Mouse (Mus musculus): ENCODE measurements at regions not wholly inside any gene's neighbourhood (a gene's known extent, or its start where the extent isn't known, plus 50 kb on each side); places are given as distances from the start of the nearest gene placed in this dataset.

DNA sequence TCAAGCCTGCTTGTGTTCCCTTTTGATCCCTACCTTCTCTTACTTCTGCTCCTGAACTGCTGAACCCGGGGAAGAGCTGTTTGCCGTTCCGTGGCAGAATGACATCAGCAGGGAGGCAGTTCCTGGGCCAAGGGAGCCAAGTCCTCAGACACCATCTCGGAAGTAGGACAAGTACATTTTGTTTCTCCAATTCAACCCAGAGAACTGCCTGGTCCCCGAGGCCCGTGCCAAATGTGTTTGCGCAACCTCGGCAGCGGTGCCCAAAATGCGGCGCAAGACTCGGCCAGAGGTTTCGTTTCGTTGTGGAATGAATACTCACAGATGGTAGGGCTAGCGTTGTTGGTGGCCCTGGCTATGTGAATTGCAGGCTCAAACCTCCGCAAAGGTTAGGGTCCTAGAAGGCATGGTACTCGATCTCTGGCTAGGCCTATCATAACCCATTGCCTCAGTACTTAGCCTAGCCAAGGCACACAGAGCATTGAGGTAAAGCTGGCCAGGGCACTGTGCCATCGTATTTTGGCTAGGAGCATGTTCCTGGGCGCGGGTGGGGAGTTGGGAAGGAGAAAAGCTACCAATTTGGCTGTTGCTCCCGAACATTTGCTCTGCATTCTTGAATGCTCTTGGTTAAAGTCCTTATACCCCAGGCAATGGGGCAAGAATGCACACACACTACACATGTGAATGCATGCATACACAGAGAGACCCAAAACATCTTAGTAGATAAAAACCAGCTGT, 333.0 kb downstream of the Foxo1 start:
- Histone ChIP-seq H3K4me3 (replicated peaks; ENCODE audit: low read length) (peak overlapping the region; percentile 51), H3K9me3 (ENCODE audit: low read length) (no peaks in the 10 kb centered on the region), H3K27me3 (ENCODE audit: insufficient read depth, low read length) (peaks cover 27% of the 10 kb centered on the region), H3K36me3 (ENCODE audit: insufficient read depth, low read length) (no peaks in the 10 kb centered on the region), H3K4me1 (replicated peaks; ENCODE audit: low read depth, low read length) (peaks cover 27% of the 10 kb centered on the region)
- TF ChIP-seq CTCF (conservative IDR thresholded peaks at IDR 0.05; ENCODE audit: low read length), result no peak
- TF ChIP-seq POU5F1 (IDR thresholded peaks at IDR 0.05; ENCODE audit: borderline replicate concordance, low read length), result no peak
- no peak for TF ChIP-seq NANOG (IDR thresholded peaks at IDR 0.05; ENCODE audit: borderline replicate concordance, low read length)

- Histone ChIP-seq H3K4me1 (replicated peaks; ENCODE audit: low read depth, low read length) (peaks cover 25% of the 10 kb centered on the region), H3K9me3 (ENCODE audit: low read length) (no peaks in the 10 kb centered on the region), H3K27me3 (ENCODE audit: insufficient read depth, low read length) (peaks cover 27% of the 10 kb centered on the region), H3K36me3 (ENCODE audit: insufficient read depth, low read length) (no peaks in the 10 kb centered on the region), H3K4me3 (replicated peaks; ENCODE audit: low read length) (peak overlapping the region; percentile 51)
- TF ChIP-seq CTCF (conservative IDR thresholded peaks at IDR 0.05; ENCODE audit: low read length) (no peak), NANOG (IDR thresholded peaks at IDR 0.05; ENCODE audit: borderline replicate concordance, low read length) (no peak), POU5F1 (IDR thresholded peaks at IDR 0.05; ENCODE audit: borderline replicate concordance, low read length) (no peak)
Measured at GRCm38 (mm10) chr3:52600581-52600980, 332.4 kb downstream of the Foxo1 start.

- H3K4me1 ChIP-seq (replicated peaks; ENCODE audit: low read depth, low read length), result peaks cover 21% of the 10 kb centered on the region
Measured at GRCm38 (mm10) chr3:52600146-52600545, 332.0 kb downstream of the Foxo1 start.

DNA sequence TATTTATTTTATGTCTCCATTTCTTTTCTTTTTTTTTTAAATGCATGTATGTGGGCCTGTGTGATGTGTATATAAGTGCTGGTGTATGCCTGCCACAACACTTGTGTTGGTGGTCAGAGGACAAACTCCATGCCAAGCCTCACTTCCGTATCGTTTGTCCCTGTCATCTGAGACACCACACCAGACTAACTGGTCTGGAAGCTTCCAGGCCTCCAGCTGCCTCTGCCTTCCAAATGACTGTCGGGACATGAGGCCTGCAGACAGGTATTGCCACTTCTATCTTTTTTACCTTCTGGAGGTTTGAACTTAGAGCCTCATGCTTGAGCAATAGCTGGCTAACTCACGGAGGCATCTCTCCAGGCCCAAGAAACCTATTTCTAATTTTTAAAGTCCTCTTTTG, 318.3 kb downstream of the Foxo1 start:
- Histone ChIP-seq H3K36me3 (ENCODE audit: insufficient read depth, low read length) (no peaks in the 10 kb centered on the region), H3K27me3 (ENCODE audit: insufficient read depth, low read length) (peaks cover 8% of the 10 kb centered on the region; the same call in 1 of the 2 replicates), H3K4me3 (replicated peaks; ENCODE audit: low read length) (no peak overlapping the region), H3K4me1 (replicated peaks; ENCODE audit: low read depth, low read length) (peaks cover 5% of the 10 kb centered on the region; the same call in 1 of the 2 replicates), H3K9me3 (ENCODE audit: low read length) (no peaks in the 10 kb centered on the region)
- TF ChIP-seq CTCF (conservative IDR thresholded peaks at IDR 0.05; ENCODE audit: low read length) (no peak), NANOG (IDR thresholded peaks at IDR 0.05; ENCODE audit: borderline replicate concordance, low read length) (no peak), POU5F1 (IDR thresholded peaks at IDR 0.05; ENCODE audit: borderline replicate concordance, low read length) (no peak)

More at GRCm38 (mm10) chr3:52600146-52600545, 332.0 kb downstream of the Foxo1 start:
- Histone ChIP-seq H3K27me3 (ENCODE audit: insufficient read depth, low read length) (peaks cover 27% of the 10 kb centered on the region), H3K4me3 (replicated peaks; ENCODE audit: low read length) (no peak overlapping the region), H3K9me3 (ENCODE audit: low read length) (no peaks in the 10 kb centered on the region), H3K36me3 (ENCODE audit: insufficient read depth, low read length) (no peaks in the 10 kb centered on the region)
- TF ChIP-seq NANOG (IDR thresholded peaks at IDR 0.05; ENCODE audit: borderline replicate concordance, low read length), result no peak
- TF ChIP-seq CTCF (conservative IDR thresholded peaks at IDR 0.05; ENCODE audit: low read length), result no peak
- no peak for TF ChIP-seq POU5F1 (IDR thresholded peaks at IDR 0.05; ENCODE audit: borderline replicate concordance, low read length)

- Histone ChIP-seq H3K9me3 (ENCODE audit: low read length) (no peaks in the 10 kb centered on the region), H3K4me1 (replicated peaks; ENCODE audit: low read depth, low read length) (no peaks in the 10 kb centered on the region), H3K36me3 (ENCODE audit: insufficient read depth, low read length) (no peaks in the 10 kb centered on the region), H3K4me3 (replicated peaks; ENCODE audit: low read length) (no peak overlapping the region), H3K27me3 (ENCODE audit: insufficient read depth, low read length) (peaks cover 3% of the 10 kb centered on the region)
- TF ChIP-seq CTCF (conservative IDR thresholded peaks at IDR 0.05; ENCODE audit: low read length) (no peak), NANOG (IDR thresholded peaks at IDR 0.05; ENCODE audit: borderline replicate concordance, low read length) (no peak), POU5F1 (IDR thresholded peaks at IDR 0.05; ENCODE audit: borderline replicate concordance, low read length) (no peak)
Measured at GRCm38 (mm10) chr3:52579917-52580316, 311.8 kb downstream of the Foxo1 start.

DNA sequence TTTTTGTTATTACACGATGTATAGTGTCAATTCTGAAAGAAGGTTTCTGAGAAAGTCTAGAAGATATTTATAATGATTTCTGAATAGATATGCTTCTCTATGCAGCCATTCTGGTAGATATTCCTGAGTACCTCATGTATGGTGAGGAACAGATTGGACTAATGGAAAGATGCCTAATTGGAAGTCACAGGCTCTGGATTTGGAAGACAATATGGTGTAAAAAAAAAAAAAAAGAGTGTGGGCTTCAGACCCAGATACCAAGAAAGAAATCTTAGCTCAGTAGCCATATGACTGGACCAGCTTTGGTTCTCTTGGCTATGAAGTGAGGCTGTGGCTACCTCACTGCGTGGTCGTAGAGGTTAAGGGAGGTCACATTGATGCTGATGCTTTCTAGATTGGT, 311.0 kb downstream of the Foxo1 start:
- Histone ChIP-seq H3K27me3 (ENCODE audit: insufficient read depth, low read length) (peaks cover 7% of the 10 kb centered on the region), H3K4me3 (replicated peaks; ENCODE audit: low read length) (no peak overlapping the region), H3K4me1 (replicated peaks; ENCODE audit: low read depth, low read length) (no peaks in the 10 kb centered on the region), H3K9me3 (ENCODE audit: low read length) (no peaks in the 10 kb centered on the region), H3K36me3 (ENCODE audit: insufficient read depth, low read length) (no peaks in the 10 kb centered on the region)
- no peak for TF ChIP-seq NANOG (IDR thresholded peaks at IDR 0.05; ENCODE audit: borderline replicate concordance, low read length)
- TF ChIP-seq POU5F1 (IDR thresholded peaks at IDR 0.05; ENCODE audit: borderline replicate concordance, low read length), result no peak
- TF ChIP-seq CTCF (conservative IDR thresholded peaks at IDR 0.05; ENCODE audit: low read length), result no peak

DNA sequence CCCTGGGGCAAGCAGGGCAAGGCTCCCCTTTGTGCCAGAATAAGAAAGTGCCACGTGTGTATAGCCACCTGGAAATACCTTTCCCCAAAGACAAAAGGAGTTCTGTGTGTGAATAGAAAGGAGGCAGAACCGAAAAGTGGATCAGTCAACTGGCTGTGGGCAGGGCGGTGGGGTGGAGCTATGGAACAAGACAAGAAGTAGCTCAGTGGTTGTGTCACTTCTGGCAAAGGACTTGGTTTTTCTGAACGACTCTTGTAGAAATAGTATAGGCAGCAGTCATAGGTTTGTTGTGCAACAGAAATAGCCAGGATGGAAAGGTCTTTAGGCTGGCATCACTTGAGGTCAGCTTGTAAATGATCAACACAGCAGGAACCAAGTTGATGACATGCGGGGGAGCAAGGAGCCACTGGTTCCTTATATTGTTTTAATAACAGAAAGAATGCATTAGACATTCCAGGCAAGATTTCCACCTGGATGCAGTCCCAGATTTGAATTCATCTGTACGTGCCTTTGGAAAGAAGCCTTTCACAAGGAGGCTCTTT, 308.6 kb downstream of the Foxo1 start:
- Histone ChIP-seq H3K36me3 (ENCODE audit: insufficient read depth, low read length) (no peaks in the 10 kb centered on the region), H3K4me1 (replicated peaks; ENCODE audit: low read depth, low read length) (no peaks in the 10 kb centered on the region), H3K9me3 (ENCODE audit: low read length) (no peaks in the 10 kb centered on the region), H3K4me3 (replicated peaks; ENCODE audit: low read length) (no peak overlapping the region), H3K27me3 (ENCODE audit: insufficient read depth, low read length) (peaks cover 7% of the 10 kb centered on the region)
- TF ChIP-seq CTCF (conservative IDR thresholded peaks at IDR 0.05; ENCODE audit: low read length), result no peak
- no peak for TF ChIP-seq NANOG (IDR thresholded peaks at IDR 0.05; ENCODE audit: borderline replicate concordance, low read length)
- no peak for TF ChIP-seq POU5F1 (IDR thresholded peaks at IDR 0.05; ENCODE audit: borderline replicate concordance, low read length)

DNA sequence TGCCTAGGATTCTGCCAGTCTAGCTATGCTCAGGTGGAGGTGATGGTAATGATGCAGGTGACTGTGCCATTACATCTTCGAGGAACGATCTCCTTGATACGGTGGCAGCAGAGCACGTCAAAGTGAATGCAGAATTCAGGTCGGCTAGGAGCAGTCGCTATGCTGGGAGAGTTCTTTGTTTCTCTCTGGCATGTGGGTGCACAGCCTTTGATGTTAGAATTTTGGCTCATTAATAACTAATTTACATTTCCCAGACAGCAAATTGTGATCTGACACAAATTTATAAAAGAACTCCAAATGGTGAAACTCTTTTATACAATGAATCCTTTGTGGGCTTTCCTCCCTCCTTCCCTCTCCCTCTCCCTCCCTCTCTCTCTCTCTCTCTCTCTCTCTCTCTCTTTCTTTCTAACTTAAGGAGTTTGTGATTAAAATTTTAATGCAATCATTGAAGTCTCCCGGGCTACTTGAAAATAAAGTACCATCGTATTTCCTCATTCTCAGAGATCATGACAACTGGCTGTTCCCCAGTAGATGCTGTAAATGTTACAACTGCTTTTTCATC, 307.2 kb downstream of the Foxo1 start:
- Histone ChIP-seq H3K4me3 (replicated peaks; ENCODE audit: low read length) (no peak overlapping the region), H3K4me1 (replicated peaks; ENCODE audit: low read depth, low read length) (no peaks in the 10 kb centered on the region), H3K9me3 (ENCODE audit: low read length) (no peaks in the 10 kb centered on the region), H3K27me3 (ENCODE audit: insufficient read depth, low read length) (peaks cover 7% of the 10 kb centered on the region), H3K36me3 (ENCODE audit: insufficient read depth, low read length) (no peaks in the 10 kb centered on the region)
- TF ChIP-seq NANOG (IDR thresholded peaks at IDR 0.05; ENCODE audit: borderline replicate concordance, low read length) (no peak), POU5F1 (IDR thresholded peaks at IDR 0.05; ENCODE audit: borderline replicate concordance, low read length) (no peak), CTCF (conservative IDR thresholded peaks at IDR 0.05; ENCODE audit: low read length) (no peak)
